Mouse (Mus musculus): ENCODE data around the gene Sgms2. TPM values are rescaled to one million over a fixed set of nuclear protein-coding genes. Genes with fewer than 3 reads are reported as not detected.

The Sgms2 gene
- polyA plus RNA-seq, 1 experiment = 2.8 TPM

- no peak for DNase-seq
- WGBS = 78% methylated on average over 23 of the region's 23 CpGs
Observed at GRCm38 (mm10) chr3:131364632-131365446, 126.4 kb downstream of the Sgms2 start.

GRCm38 (mm10) chr3:131364194-131364593, 127.0 kb downstream of the Sgms2 start:
- Histone ChIP-seq H3K4me3 (replicated peaks; ENCODE audit: insufficient read depth, low read depth, low read length) (no peak overlapping the region), H3K27me3 (ENCODE audit: control insufficient read depth, insufficient read depth, low read length) (no peaks in the 10 kb centered on the region), H3K27ac (ENCODE audit: insufficient read depth, low read length) (no peak overlapping the region), H3K4me1 (ENCODE audit: control insufficient read depth, insufficient read depth, low read length) (no peaks in the 10 kb centered on the region)
- DNase-seq = no peak
- 87% methylated on average over 8 of the region's 8 CpGs for WGBS
- TF ChIP-seq POLR2A (IDR thresholded peaks at IDR 0.05; ENCODE audit: borderline replicate concordance, insufficient read depth, low read length) (no peak), CTCF (IDR thresholded peaks at IDR 0.05; ENCODE audit: borderline replicate concordance, insufficient read depth, low read depth, low read length) (no peak)

More at GRCm38 (mm10) chr3:131364632-131365446, 126.4 kb downstream of the Sgms2 start:
- TF ChIP-seq CTCF (IDR thresholded peaks at IDR 0.05; ENCODE audit: borderline replicate concordance, insufficient read depth, low read depth, low read length) = no peak
- no peak for TF ChIP-seq POLR2A (IDR thresholded peaks at IDR 0.05; ENCODE audit: borderline replicate concordance, insufficient read depth, low read length)
- H3K27ac ChIP-seq (ENCODE audit: insufficient read depth, low read length) = no peak overlapping the region
- H3K4me1 ChIP-seq (ENCODE audit: control insufficient read depth, insufficient read depth, low read length) = no peaks in the 10 kb centered on the region
- H3K27me3 ChIP-seq (ENCODE audit: control insufficient read depth, insufficient read depth, low read length) = no peaks in the 10 kb centered on the region
- H3K4me3 ChIP-seq (replicated peaks; ENCODE audit: insufficient read depth, low read depth, low read length) = no peak overlapping the region

- Histone ChIP-seq H3K27me3 (ENCODE audit: control insufficient read depth, insufficient read depth, low read length) (no peaks in the 10 kb centered on the region), H3K4me1 (ENCODE audit: control insufficient read depth, insufficient read depth, low read length) (no peaks in the 10 kb centered on the region), H3K27ac (ENCODE audit: insufficient read depth, low read length) (no peak overlapping the region), H3K4me3 (replicated peaks; ENCODE audit: insufficient read depth, low read depth, low read length) (no peak overlapping the region)
- DNase-seq = no peak
- TF ChIP-seq POLR2A (IDR thresholded peaks at IDR 0.05; ENCODE audit: borderline replicate concordance, insufficient read depth, low read length) = no peak
- no peak for TF ChIP-seq CTCF (IDR thresholded peaks at IDR 0.05; ENCODE audit: borderline replicate concordance, insufficient read depth, low read depth, low read length)
- 80% methylated on average over 14 of the region's 14 CpGs for WGBS
Observed at GRCm38 (mm10) chr3:131363602-131364001, 127.6 kb downstream of the Sgms2 start.

GRCm38 (mm10) chr3:131361960-131362359, 129.3 kb downstream of the Sgms2 start:
- TF ChIP-seq CTCF (IDR thresholded peaks at IDR 0.05; ENCODE audit: borderline replicate concordance, insufficient read depth, low read depth, low read length) (no peak), POLR2A (IDR thresholded peaks at IDR 0.05; ENCODE audit: borderline replicate concordance, insufficient read depth, low read length) (no peak)
- Histone ChIP-seq H3K4me1 (ENCODE audit: control insufficient read depth, insufficient read depth, low read length) (no peaks in the 10 kb centered on the region), H3K27me3 (ENCODE audit: control insufficient read depth, insufficient read depth, low read length) (no peaks in the 10 kb centered on the region), H3K4me3 (replicated peaks; ENCODE audit: insufficient read depth, low read depth, low read length) (no peak overlapping the region), H3K27ac (ENCODE audit: insufficient read depth, low read length) (no peak overlapping the region)
- 87% methylated on average over 4 of the region's 4 CpGs for WGBS
- DNase-seq = no peak

DNA sequence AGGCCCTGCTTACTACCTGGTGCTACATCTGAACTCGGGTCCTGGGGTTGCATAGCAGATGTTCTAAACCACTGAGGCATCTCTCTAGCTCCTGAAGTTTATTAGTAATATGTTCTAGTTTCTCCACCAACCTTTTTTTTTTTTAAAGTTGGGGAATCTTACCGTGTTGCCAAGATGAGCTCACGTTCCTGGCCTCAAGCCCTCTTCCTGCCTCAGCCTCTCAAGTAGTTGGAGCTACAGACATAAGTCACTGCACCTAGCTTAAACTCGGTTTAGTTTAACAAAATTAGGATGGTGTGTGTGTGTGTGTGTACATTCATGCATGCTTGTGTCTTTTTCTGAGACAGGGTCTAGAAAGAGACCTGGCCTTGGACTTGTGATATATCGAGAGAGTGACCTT, 132.2 kb downstream of the Sgms2 start:
- H3K27ac ChIP-seq (ENCODE audit: insufficient read depth, low read length) = no peak overlapping the region
- H3K27me3 ChIP-seq (ENCODE audit: control insufficient read depth, insufficient read depth, low read length) = no peaks in the 10 kb centered on the region
- H3K4me3 ChIP-seq (replicated peaks; ENCODE audit: insufficient read depth, low read depth, low read length) = no peak overlapping the region
- no peaks in the 10 kb centered on the region for H3K4me1 ChIP-seq (ENCODE audit: control insufficient read depth, insufficient read depth, low read length)
- no peak for TF ChIP-seq CTCF (IDR thresholded peaks at IDR 0.05; ENCODE audit: borderline replicate concordance, insufficient read depth, low read depth, low read length)
- TF ChIP-seq POLR2A (IDR thresholded peaks at IDR 0.05; ENCODE audit: borderline replicate concordance, insufficient read depth, low read length) = no peak
- no peak for DNase-seq
- WGBS = 70% methylated on average over 5 of the region's 5 CpGs

GRCm38 (mm10) chr3:131358205-131358604, 133.0 kb downstream of the Sgms2 start:
- WGBS = 88% methylated on average over 5 of the region's 5 CpGs
- H3K4me3 ChIP-seq (replicated peaks; ENCODE audit: insufficient read depth, low read depth, low read length) = no peak overlapping the region
- no peak overlapping the region for H3K27ac ChIP-seq (ENCODE audit: insufficient read depth, low read length)
- DNase-seq = no peak
- no peaks in the 10 kb centered on the region for H3K27me3 ChIP-seq (ENCODE audit: control insufficient read depth, insufficient read depth, low read length)
- no peaks in the 10 kb centered on the region for H3K4me1 ChIP-seq (ENCODE audit: control insufficient read depth, insufficient read depth, low read length)
- TF ChIP-seq CTCF (IDR thresholded peaks at IDR 0.05; ENCODE audit: borderline replicate concordance, insufficient read depth, low read depth, low read length) = no peak
- TF ChIP-seq POLR2A (IDR thresholded peaks at IDR 0.05; ENCODE audit: borderline replicate concordance, insufficient read depth, low read length) = no peak

GRCm38 (mm10) chr3:131357643-131358042, 133.6 kb downstream of the Sgms2 start:
- Histone ChIP-seq H3K27ac (ENCODE audit: insufficient read depth, low read length) (no peak overlapping the region), H3K27me3 (ENCODE audit: control insufficient read depth, insufficient read depth, low read length) (no peaks in the 10 kb centered on the region), H3K4me3 (replicated peaks; ENCODE audit: insufficient read depth, low read depth, low read length) (no peak overlapping the region), H3K4me1 (ENCODE audit: control insufficient read depth, insufficient read depth, low read length) (no peaks in the 10 kb centered on the region)
- WGBS = 84% methylated on average over 3 of the region's 3 CpGs
- no peak for DNase-seq
- no peak for TF ChIP-seq POLR2A (IDR thresholded peaks at IDR 0.05; ENCODE audit: borderline replicate concordance, insufficient read depth, low read length)
- TF ChIP-seq CTCF (IDR thresholded peaks at IDR 0.05; ENCODE audit: borderline replicate concordance, insufficient read depth, low read depth, low read length) = no peak

DNA sequence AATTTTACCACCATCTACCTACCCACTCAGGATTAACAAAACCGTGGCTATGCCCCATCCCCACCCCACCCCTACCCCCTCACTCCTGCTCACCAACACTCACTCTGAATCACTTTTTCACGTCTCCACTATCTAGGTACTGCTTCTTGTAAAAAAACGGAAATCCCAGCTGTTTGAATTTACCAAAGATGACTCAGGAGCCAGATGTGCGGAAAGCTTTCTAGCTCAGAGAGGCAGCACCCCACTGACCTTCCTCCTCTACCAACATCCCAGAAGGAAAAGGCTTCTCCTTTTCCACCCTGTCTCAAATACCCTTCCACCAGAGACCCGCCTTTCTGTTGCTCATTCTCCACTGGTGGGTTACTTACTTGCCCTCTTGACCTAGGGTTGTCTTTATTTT, 135.2 kb downstream of the Sgms2 start:
- 76% methylated on average over 5 of the region's 5 CpGs for WGBS
- no peaks in the 10 kb centered on the region for H3K4me1 ChIP-seq (ENCODE audit: control insufficient read depth, insufficient read depth, low read length)
- DNase-seq = no peak

More for the DNA sequence above, 135.2 kb downstream of the Sgms2 start:
- no peak for TF ChIP-seq CTCF (IDR thresholded peaks at IDR 0.05; ENCODE audit: borderline replicate concordance, insufficient read depth, low read depth, low read length)
- TF ChIP-seq POLR2A (IDR thresholded peaks at IDR 0.05; ENCODE audit: borderline replicate concordance, insufficient read depth, low read length) = no peak
- no peak overlapping the region for H3K27ac ChIP-seq (ENCODE audit: insufficient read depth, low read length)
- no peak overlapping the region for H3K4me3 ChIP-seq (replicated peaks; ENCODE audit: insufficient read depth, low read depth, low read length)
- no peaks in the 10 kb centered on the region for H3K27me3 ChIP-seq (ENCODE audit: control insufficient read depth, insufficient read depth, low read length)

Measured in cerebellum, adult 2 months (tissue).